Mouse (Mus musculus) embryonic facial prominence, embryonic 13.5 days (tissue): ENCODE results near the gene Nup50. TPM values are rescaled to one million over a fixed set of nuclear protein-coding genes. Genes with fewer than 3 reads are reported as not detected.

Source experiments
- ATAC-seq: fragments of 200-750 bp; cut with Nextera tagmentation; 2 replicates; pipeline ENCODE4 v1.8.0; 2017; ENCODE audit warnings: low read depth; ENCODE audit not compliant: insufficient number of reproducible peaks, insufficient read depth, low FRiP score, low TSS enrichment
- H3K27ac ChIP-seq: fragments of 300-500 bp; sonication (generic); 2 replicates; pipeline ENCODE4 v1.5.1; 2015; ENCODE audit warnings: moderate library complexity, mild to moderate bottlenecking, inconsistent platforms
- H3K27me3 ChIP-seq: fragments of 300-500 bp; sonication (generic); 2 replicates; pipeline ENCODE4 v1.6.1; 2015; ENCODE audit warnings: mild to moderate bottlenecking, inconsistent platforms
- H3K36me3 ChIP-seq: fragments of 300-500 bp; sonication (generic); 2 replicates; pipeline ENCODE4 v1.6.1; 2015; ENCODE audit warnings: mild to moderate bottlenecking, inconsistent platforms
- H3K4me1 ChIP-seq: fragments of 300-500 bp; sonication (generic); 2 replicates; pipeline ENCODE4 v1.6.1; 2015; ENCODE audit warnings: inconsistent platforms
- H3K4me2 ChIP-seq: fragments of 300-500 bp; sonication (generic); 2 replicates; pipeline ENCODE4 v1.6.1; 2015; ENCODE audit warnings: moderate library complexity, mild to moderate bottlenecking, inconsistent platforms
- H3K4me3 ChIP-seq: fragments of 300-500 bp; sonication (generic); 2 replicates; pipeline ENCODE4 v1.5.1; 2015; ENCODE audit warnings: mild to moderate bottlenecking, inconsistent platforms
- H3K9ac ChIP-seq: fragments of 300-500 bp; sonication (generic); 2 replicates; pipeline ENCODE4 v1.6.1; 2015; ENCODE audit warnings: mild to moderate bottlenecking, inconsistent platforms
- H3K9me3 ChIP-seq: fragments of 300-500 bp; sonication (generic); 2 replicates; pipeline ENCODE4 v1.6.1; 2016; ENCODE audit warnings: inconsistent platforms
- WGBS: fragments of 180-500 bp; shearing (Covaris S2); methylation state at CpG from one replicate; pipeline ENCODE4 v1.1.7; 2015; ENCODE audit warnings: mixed read lengths; 5-methylcytosine and 5-hydroxymethylcytosine counted together
- polyA plus RNA-seq: library from polyadenylated mRNA; unstranded; fragments of >200 nt; fragmentation: Nextera tagmentation; extraction: Ambion mirVana; gene quantifications from 2 replicates; pipeline ENCODE4 v1.2.1, GENCODE M21; 2015

The Nup50 gene
- polyA plus RNA-seq, 1 experiment from 2014 or later: 39.7 TPM

DNA sequence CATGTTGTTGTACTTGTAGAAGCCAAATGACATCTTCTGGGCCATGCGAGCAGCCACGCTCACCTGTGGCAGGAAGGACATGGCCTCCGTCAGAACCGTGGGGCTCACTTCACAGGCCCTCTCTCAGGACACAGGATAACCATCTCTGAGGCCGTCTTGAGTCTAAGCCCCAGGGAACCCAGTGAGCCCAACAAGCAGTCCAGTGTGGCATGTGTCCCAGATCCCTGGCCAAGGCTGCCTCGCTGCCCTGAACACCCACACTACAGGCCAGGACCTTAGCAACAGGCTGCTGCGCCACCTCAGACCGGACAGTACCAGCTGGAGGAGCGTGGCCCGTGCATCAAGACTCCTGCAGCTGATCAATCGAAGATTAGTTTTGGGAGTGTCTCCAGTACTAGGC lies 30.0 kb downstream of the Nup50 start:
- no peak for ATAC-seq
- Histone ChIP-seq H3K4me3 (no peak overlapping the region), H3K27me3 (no peaks in the 10 kb centered on the region), H3K36me3 (peaks cover 92% of the 10 kb centered on the region), H3K27ac (no peak overlapping the region), H3K9me3 (no peaks in the 10 kb centered on the region), H3K9ac (no peak overlapping the region), H3K4me2 (no peak overlapping the region), H3K4me1 (no peaks in the 10 kb centered on the region)
- 93% methylated on average over 11 of the region's 11 CpGs for WGBS

DNA sequence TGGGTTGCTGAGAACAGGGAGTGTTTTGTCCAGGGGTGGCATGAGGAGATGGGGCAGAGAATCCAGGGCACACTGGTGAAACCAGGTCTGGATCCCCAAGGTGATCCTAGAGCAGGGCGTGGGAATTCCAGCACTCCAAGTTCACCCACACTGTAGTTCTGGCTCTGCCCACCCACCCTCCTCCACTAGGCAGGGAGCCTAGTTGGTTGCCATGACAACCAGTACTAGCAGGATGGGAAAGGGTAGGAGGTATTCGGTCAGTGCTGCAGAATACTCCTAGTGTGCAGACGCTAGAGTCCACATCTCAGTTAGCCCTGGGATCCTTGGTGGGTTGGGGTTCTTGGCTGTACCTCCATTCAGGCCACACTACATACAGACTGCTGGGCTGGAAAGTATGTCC lies 34.6 kb downstream of the Nup50 start:
- Histone ChIP-seq H3K27me3 (no peaks in the 10 kb centered on the region), H3K4me1 (peaks cover 5% of the 10 kb centered on the region; the same call in 1 of the 2 replicates), H3K27ac (no peak overlapping the region), H3K36me3 (peaks cover 64% of the 10 kb centered on the region), H3K4me3 (no peak overlapping the region), H3K9me3 (no peaks in the 10 kb centered on the region), H3K9ac (no peak overlapping the region), H3K4me2 (no peak overlapping the region)
- no peak for ATAC-seq
- 52% methylated on average over 3 of the region's 3 CpGs for WGBS

DNA sequence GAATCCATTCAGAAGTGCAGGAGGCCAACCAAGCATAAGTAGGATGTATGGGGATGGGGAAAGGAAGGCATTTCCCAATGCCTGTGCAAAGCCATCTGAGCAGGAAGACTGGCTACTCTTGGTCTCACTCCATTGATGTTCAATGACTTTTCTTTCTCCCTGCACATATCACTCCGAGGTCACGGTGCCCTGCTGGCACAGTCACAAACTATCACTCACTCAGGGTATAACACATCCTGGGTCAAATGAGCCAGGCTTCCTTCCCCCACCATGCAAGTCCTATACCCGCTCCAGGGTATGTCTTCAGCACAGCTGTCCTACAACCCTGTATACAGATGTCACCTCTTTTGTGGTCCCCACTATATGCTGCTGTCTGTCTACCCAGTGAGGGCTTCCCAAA lies 35.1 kb downstream of the Nup50 start:
- Histone ChIP-seq H3K4me2 (no peak overlapping the region), H3K27ac (no peak overlapping the region), H3K4me1 (peaks cover 5% of the 10 kb centered on the region; the same call in 1 of the 2 replicates), H3K27me3 (no peaks in the 10 kb centered on the region), H3K9ac (no peak overlapping the region), H3K4me3 (no peak overlapping the region), H3K9me3 (no peaks in the 10 kb centered on the region), H3K36me3 (peaks cover 59% of the 10 kb centered on the region)
- 95% methylated on average over 3 of the region's 3 CpGs for WGBS
- ATAC-seq: no peak

DNA sequence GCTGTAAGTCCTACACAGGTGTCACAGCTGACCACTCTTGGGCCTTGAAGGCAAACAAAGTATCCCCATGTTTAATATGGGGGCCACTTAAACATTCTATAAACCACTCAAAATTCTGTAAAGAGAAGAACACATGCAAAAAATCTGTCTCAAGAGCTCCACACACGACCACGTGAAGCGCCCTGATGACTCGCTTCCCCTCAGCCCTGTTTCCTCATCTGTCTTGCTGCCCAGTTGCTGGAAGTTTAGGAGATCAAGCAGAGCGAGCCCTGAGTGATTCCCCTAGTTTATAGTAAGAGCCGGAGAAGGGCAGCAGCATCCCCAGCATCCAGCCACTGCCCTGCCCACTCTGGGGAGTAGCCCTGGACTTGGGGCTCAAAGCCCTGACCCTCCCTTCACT lies 36.7 kb downstream of the Nup50 start:
- H3K36me3 ChIP-seq: peaks cover 46% of the 10 kb centered on the region
- 83% methylated on average over 6 of the region's 6 CpGs for WGBS
- H3K9me3 ChIP-seq: no peaks in the 10 kb centered on the region
- ATAC-seq: no peak
- no peak overlapping the region for H3K4me2 ChIP-seq
- no peak overlapping the region for H3K4me3 ChIP-seq
- H3K27me3 ChIP-seq: no peaks in the 10 kb centered on the region
- peaks cover 5% of the 10 kb centered on the region; the same call in 1 of the 2 replicates for H3K4me1 ChIP-seq
- H3K9ac ChIP-seq: no peak overlapping the region
- H3K27ac ChIP-seq: no peak overlapping the region

DNA sequence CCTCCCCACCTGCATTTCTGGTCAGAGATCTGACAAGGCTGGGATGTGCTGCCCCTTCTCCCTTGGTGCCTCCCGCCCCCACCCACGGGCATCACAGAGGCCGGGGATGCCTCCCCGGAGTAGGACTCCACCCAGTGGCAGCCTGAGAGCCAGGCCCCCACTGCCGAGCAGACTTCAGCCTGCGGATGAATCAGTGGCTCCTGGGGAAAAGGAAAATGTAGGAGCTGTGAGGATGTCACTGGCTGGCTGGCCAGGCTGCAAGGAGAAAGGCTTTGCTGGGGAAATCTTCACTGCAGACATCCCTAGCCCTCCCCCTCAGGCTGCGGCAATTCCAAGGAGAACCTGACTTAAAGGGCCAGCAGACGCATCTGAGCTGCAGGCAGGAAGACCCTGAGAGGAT lies 37.5 kb downstream of the Nup50 start:
- H3K4me1 ChIP-seq: peaks cover 5% of the 10 kb centered on the region; the same call in 1 of the 2 replicates
- H3K4me3 ChIP-seq: no peak overlapping the region
- H3K36me3 ChIP-seq: peaks cover 38% of the 10 kb centered on the region
- H3K4me2 ChIP-seq: no peak overlapping the region
- no peaks in the 10 kb centered on the region for H3K27me3 ChIP-seq
- H3K9me3 ChIP-seq: no peaks in the 10 kb centered on the region
- H3K27ac ChIP-seq: no peak overlapping the region
- H3K9ac ChIP-seq: no peak overlapping the region
- ATAC-seq: no peak
- WGBS: 17% methylated on average over 8 of the region's 8 CpGs

DNA sequence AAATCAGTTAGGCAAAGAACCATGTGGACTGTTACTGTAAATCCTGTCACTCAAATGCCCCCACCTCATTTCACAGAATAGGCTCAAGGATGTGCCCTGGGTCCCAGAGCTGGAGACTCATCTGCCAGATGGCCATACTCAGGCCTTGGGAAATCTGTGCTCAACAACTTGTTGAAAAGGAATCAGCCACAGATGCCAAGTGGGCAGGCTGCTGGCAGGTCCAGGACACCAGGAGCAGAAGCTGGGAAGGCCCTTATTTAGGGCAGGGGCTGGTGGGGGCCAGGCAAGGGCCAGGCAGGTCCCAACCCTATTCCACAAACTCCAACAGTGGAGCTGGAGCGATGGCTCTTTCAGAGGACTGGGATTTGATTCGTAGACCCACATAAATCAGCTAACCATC lies 39.3 kb downstream of the Nup50 start:
- 84% methylated on average over 2 of the region's 2 CpGs for WGBS
- H3K4me3 ChIP-seq: no peak overlapping the region
- H3K4me1 ChIP-seq: peaks cover 5% of the 10 kb centered on the region; the same call in 1 of the 2 replicates
- no peak overlapping the region for H3K9ac ChIP-seq
- H3K4me2 ChIP-seq: no peak overlapping the region
- peaks cover 23% of the 10 kb centered on the region; the same call in 1 of the 2 replicates for H3K36me3 ChIP-seq
- no peak overlapping the region for H3K27ac ChIP-seq
- no peaks in the 10 kb centered on the region for H3K9me3 ChIP-seq
- ATAC-seq: no peak
- no peaks in the 10 kb centered on the region for H3K27me3 ChIP-seq

DNA sequence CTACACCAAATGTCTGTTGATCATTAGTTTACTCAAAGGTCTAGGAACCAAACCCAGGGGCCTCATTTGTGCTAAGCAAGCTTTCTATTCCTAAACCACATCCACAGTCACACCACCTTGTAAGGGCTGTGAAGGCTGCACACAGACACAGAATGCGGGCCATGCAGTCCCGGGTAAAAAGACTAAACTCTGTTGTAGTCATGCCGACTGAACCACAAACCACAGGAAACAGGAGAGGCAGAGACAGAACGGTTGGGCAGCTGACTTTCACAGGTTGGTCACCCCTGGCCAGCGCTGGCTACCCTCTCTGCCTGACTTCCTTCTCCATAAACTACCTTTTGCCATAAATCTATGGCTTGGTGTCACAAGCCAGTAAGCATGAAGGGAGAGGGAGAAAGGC lies 41.6 kb downstream of the Nup50 start:
- Histone ChIP-seq H3K36me3 (peaks cover 4% of the 10 kb centered on the region; the same call in 1 of the 2 replicates), H3K9ac (no peak overlapping the region), H3K4me2 (no peak overlapping the region), H3K27ac (no peak overlapping the region), H3K27me3 (no peaks in the 10 kb centered on the region), H3K4me1 (peaks cover 5% of the 10 kb centered on the region; the same call in 1 of the 2 replicates), H3K4me3 (no peak overlapping the region), H3K9me3 (no peaks in the 10 kb centered on the region)
- WGBS: 71% methylated on average over 5 of the region's 5 CpGs
- no peak for ATAC-seq

DNA sequence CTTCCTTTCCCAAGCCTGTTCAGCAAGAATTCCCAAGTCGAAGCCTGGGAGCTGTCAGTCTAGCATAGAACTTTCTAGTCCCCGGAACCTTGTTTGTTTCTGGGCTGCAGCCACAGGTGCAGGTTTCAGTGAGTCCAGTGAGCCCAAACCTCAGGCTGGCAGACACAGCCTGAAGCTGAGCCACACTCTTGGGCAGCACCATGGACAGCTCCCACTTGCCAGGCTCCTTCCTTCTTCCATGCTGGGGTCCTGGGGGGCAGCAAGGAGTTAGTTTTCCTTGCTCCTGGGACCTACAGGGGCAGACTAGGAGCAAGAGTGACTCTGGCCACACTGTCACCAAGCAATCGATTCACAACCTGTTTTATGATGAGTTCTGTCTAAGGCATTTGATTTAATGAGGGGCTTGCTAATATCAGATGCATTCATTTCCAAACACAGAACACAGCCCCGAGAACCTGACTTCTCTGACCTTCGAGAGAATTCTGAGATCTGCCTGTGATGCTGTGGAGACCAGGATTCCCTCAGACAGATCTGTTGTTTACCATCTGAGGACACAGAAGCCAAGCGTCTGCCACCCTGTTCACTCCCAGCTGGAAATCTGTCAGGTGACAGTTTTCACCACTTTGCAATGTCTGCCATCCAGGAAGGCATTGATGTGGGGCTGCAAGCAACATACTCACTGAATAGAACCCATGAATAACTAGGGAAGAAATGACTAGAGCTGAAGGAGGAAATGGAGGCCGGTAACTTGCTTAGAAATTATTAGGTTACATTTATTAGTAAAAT lies 42.6 kb downstream of the Nup50 start:
- H3K9ac ChIP-seq: no peak overlapping the region
- H3K4me2 ChIP-seq: no peak overlapping the region
- no peak overlapping the region for H3K4me3 ChIP-seq
- H3K9me3 ChIP-seq: no peaks in the 10 kb centered on the region
- ATAC-seq: no peak
- H3K36me3 ChIP-seq: no peaks in the 10 kb centered on the region
- peaks cover 2% of the 10 kb centered on the region; the same call in 1 of the 2 replicates for H3K4me1 ChIP-seq
- H3K27ac ChIP-seq: no peak overlapping the region
- H3K27me3 ChIP-seq: no peaks in the 10 kb centered on the region
- WGBS: 68% methylated on average over 7 of the region's 7 CpGs

DNA sequence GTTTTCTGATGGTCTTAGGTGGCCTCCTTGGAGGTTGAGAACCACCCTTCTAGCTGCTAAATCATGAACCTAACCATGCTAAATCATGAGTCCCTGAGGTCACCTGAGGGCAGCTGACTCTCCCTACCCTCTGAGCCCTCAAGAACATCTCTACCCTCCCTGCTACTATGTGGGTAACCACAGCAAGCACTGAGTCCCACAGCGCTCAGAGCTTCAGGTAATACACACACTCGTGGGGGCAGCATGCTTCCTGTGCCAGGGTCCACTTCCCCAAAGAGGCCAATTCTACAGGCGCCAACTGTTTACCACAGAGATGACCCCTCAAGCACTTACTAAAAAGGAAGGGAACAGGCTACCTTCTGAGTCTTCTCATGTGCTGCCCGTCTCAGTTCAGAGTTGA lies 45.3 kb downstream of the Nup50 start:
- Histone ChIP-seq H3K4me1 (no peaks in the 10 kb centered on the region), H3K4me2 (no peak overlapping the region), H3K4me3 (no peak overlapping the region), H3K36me3 (no peaks in the 10 kb centered on the region), H3K9ac (no peak overlapping the region), H3K27ac (no peak overlapping the region), H3K27me3 (no peaks in the 10 kb centered on the region), H3K9me3 (no peaks in the 10 kb centered on the region)
- no peak for ATAC-seq
- WGBS: 89% methylated on average over 4 of the region's 4 CpGs

DNA sequence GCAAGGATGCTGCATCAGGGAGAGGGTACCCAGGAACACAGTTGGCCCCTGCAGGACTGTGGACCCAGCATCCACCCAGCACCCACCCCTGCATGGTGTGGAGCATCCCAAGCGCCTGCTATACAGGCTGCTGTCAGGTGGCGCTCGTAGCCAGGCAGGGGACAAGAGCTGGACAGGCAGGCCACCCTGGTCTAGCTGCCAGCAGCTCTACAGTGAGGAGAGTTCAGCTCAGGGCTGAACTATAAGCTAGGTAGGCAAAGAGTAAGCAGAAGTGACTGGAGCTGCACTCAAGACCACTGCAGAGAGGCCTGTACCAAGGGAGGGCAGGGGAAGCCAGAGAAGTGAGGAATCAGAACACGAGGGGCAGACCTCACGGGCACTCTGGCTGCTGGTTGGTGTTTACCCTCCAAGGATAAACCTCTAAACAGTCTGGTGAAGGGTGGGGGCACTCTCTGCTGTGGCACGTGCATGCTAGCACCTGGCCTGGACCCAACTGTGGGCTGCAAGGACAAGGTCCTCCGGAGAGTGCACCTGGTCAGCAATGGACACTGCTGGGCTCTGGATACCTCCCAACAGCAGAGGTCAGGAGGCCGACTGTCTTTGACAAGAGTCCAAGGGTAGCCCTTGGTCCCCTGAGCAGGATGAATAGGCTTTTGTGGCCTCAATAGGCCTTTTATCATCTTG lies 49.8 kb downstream of the Nup50 start:
- no peaks in the 10 kb centered on the region for H3K36me3 ChIP-seq
- H3K9ac ChIP-seq: no peak overlapping the region
- no peak for ATAC-seq
- H3K4me1 ChIP-seq: peaks cover 7% of the 10 kb centered on the region; the same call in 1 of the 2 replicates
- H3K4me3 ChIP-seq: no peak overlapping the region
- 53% methylated on average over 8 of the region's 8 CpGs for WGBS
- H3K27ac ChIP-seq: no peak overlapping the region
- no peaks in the 10 kb centered on the region for H3K27me3 ChIP-seq
- H3K4me2 ChIP-seq: no peak overlapping the region
- no peaks in the 10 kb centered on the region for H3K9me3 ChIP-seq

DNA sequence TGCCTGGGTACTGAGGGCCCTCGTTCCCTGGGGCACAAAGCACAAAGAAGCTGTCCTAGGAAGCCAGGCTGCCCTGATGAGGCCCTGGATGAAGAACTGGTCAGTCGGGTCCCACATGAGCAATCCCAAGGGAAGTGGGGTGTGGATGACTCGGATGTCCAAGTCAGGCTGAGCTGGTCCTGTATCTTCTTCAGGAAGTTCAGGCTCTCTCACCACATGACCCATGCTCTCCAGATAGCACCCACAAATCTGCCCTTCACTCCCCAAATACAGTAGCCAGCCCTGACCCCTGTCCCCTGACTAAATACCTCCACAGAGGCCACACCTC lies 50.3 kb downstream of the Nup50 start:
- no peaks in the 10 kb centered on the region for H3K9me3 ChIP-seq
- no peak overlapping the region for H3K27ac ChIP-seq
- H3K4me2 ChIP-seq: no peak overlapping the region
- no peak overlapping the region for H3K9ac ChIP-seq
- H3K4me1 ChIP-seq: peaks cover 7% of the 10 kb centered on the region; the same call in 1 of the 2 replicates
- no peaks in the 10 kb centered on the region for H3K27me3 ChIP-seq
- WGBS: 26% methylated on average over 3 of the region's 3 CpGs
- H3K36me3 ChIP-seq: no peaks in the 10 kb centered on the region
- ATAC-seq: no peak
- H3K4me3 ChIP-seq: no peak overlapping the region

DNA sequence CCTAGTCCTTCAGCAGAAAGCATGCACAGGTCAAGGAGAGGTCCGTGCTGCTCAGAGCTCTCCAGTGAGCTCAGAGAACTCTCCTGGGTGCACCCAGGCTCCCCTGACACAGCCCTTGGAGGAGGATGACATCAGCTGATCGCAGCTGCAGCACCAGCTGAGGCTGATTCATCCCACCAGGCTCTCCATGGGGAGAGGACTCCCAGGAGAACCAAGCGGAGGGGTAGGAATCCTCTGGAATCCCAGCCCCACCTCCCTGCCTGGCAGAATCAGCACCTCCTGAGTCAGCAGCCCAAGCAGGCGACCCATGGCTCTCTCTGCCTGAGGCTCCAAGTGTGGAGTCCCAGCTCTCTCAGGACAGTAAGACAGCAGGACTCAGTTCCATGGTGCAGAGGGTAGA lies 52.5 kb downstream of the Nup50 start:
- Histone ChIP-seq H3K9ac (no peak overlapping the region), H3K9me3 (no peaks in the 10 kb centered on the region), H3K36me3 (no peaks in the 10 kb centered on the region), H3K4me1 (peaks cover 7% of the 10 kb centered on the region; the same call in 1 of the 2 replicates), H3K27me3 (no peaks in the 10 kb centered on the region), H3K27ac (no peak overlapping the region), H3K4me3 (no peak overlapping the region), H3K4me2 (no peak overlapping the region)
- WGBS: 23% methylated on average over 4 of the region's 4 CpGs
- no peak for ATAC-seq
